Mouse (Mus musculus) heart, adult 8-10 months (tissue): ENCODE measurements around the gene Hoxc11. TPM values are rescaled to one million over a fixed set of nuclear protein-coding genes. Genes with fewer than 3 reads are reported as not detected.

Experiments used
- DNase-seq: peaks from one replicate; pipeline ENCODE4 v3.0.0; 2022; ENCODE audit warnings: low spot score
- total RNA-seq, 4 experiments: library from RNA; stranded (reverse); gene quantifications; 2 replicates each; pipeline ENCODE4 v1.2.4; 2022

Gene Hoxc11
- total RNA-seq, 4 experiments from 2014 or later: not detected

GRCm38 (mm10) chr15:102965003-102965891 is 11.0 kb downstream of the Hoxc11 start:
- no peak for DNase-seq

GRCm38 (mm10) chr15:102965892-102966775 is 11.9 kb downstream of the Hoxc11 start:
- DNase-seq: no peak

- DNase-seq: no peak
These were observed 12.6 kb downstream of the Hoxc11 start, which contains the start of gene Hoxc10 for GRCm38 (mm10) chr15:102966776-102967311. Gene Hoxc10 (plus strand): TSS chr15:102966796.

GRCm38 (mm10) chr15:102967312-102967510 is 13.0 kb downstream of the Hoxc11 start, which contains the start of gene Hoxc5:
Gene Hoxc5 (plus strand): TSS chr15:102967443.
- DNase-seq: no peak

GRCm38 (mm10) chr15:102967511-102968397 is 13.5 kb downstream of the Hoxc11 start:
- no peak for DNase-seq

GRCm38 (mm10) chr15:102969296-102969695 is 15.1 kb downstream of the Hoxc11 start:
- DNase-seq: no peak

- no peak for DNase-seq
These were observed 16.5 kb downstream of the Hoxc11 start for GRCm38 (mm10) chr15:102970740-102971139.

- no peak for DNase-seq
These were observed 18.0 kb downstream of the Hoxc11 start for GRCm38 (mm10) chr15:102972254-102972653.

- no peak for DNase-seq
These were observed 18.5 kb downstream of the Hoxc11 start for GRCm38 (mm10) chr15:102972753-102973152.

- no peak for DNase-seq
These were observed 20.8 kb downstream of the Hoxc11 start for GRCm38 (mm10) chr15:102975034-102975433.

- DNase-seq: no peak
These were observed 21.5 kb downstream of the Hoxc11 start for GRCm38 (mm10) chr15:102975688-102976111.

GRCm38 (mm10) chr15:102976171-102976570 is 21.9 kb downstream of the Hoxc11 start, which contains the start of gene Hoxc9:
Gene Hoxc9 (plus strand): TSS chr15:102976439.
- no peak for DNase-seq

GRCm38 (mm10) chr15:102976631-102977422 is 22.6 kb downstream of the Hoxc11 start:
- DNase-seq: no peak

GRCm38 (mm10) chr15:102977423-102977974 is 23.3 kb downstream of the Hoxc11 start:
- no peak for DNase-seq

- no peak for DNase-seq
These were observed 24.6 kb downstream of the Hoxc11 start for GRCm38 (mm10) chr15:102978615-102979515.

- DNase-seq: no peak
These were observed 25.7 kb downstream of the Hoxc11 start for GRCm38 (mm10) chr15:102979936-102980335.

- DNase-seq: no peak
These were observed 26.1 kb downstream of the Hoxc11 start for GRCm38 (mm10) chr15:102980352-102980751.

- DNase-seq: no peak
These were observed 26.7 kb downstream of the Hoxc11 start for GRCm38 (mm10) chr15:102980912-102981311.
